24 mouse cellular contexts compared by ENCODE assay signal in genomic region chr3:27030067-27030857, GRCm38 (mm10).
"Had no signal": no experiment of that assay in that cellular context is flagged by ENCODE, and none has a peak within 500 bp of the region (broad histone marks: within the 10 kb centered on the region; RNA-seq: fewer than 3 reads in every experiment).

No protein-coding gene starts in this region.

- H3K27me3 ChIP-seq: heart, embryonic 13.5 days; heart, embryonic 15.5 days; hindbrain, embryonic 13.5 days; hindbrain, embryonic 15.5 days; kidney, embryonic 15.5 days had no signal

- DNase-seq: forebrain, postnatal 0 days; gastrocnemius, postnatal 14 days; gastrocnemius, postnatal 36 days; heart, adult 11 months; heart, adult 2 months; heart, postnatal 14 days; heart, postnatal 36 days; kidney, adult 11 months; kidney, adult 2 months; kidney, adult 9 months; kidney, postnatal 14 days; kidney, postnatal 36 days; liver had no signal

- ATAC-seq: forebrain, postnatal 0 days; hindbrain, postnatal 0 days; intestine, embryonic 16.5 days had no signal

- H3K4me1 ChIP-seq: heart, embryonic 13.5 days; heart, embryonic 15.5 days; hindbrain, embryonic 13.5 days; hindbrain, embryonic 15.5 days; kidney, embryonic 15.5 days had no signal

- H3K4me2 ChIP-seq: heart, embryonic 11.5 days; heart, embryonic 13.5 days; heart, embryonic 15.5 days; hindbrain, embryonic 13.5 days; hindbrain, embryonic 15.5 days; kidney, embryonic 15.5 days; liver, embryonic 11.5 days had no signal

- H3K4me3 ChIP-seq: heart, adult 2 months; heart, embryonic 13.5 days; heart, embryonic 15.5 days; hindbrain, embryonic 13.5 days; hindbrain, embryonic 15.5 days; kidney, embryonic 15.5 days; left cerebral cortex, adult 2 months had no signal

- H3K9ac ChIP-seq: forebrain, postnatal 0 days; heart, embryonic 13.5 days; heart, embryonic 15.5 days; hindbrain, embryonic 13.5 days; hindbrain, embryonic 15.5 days; kidney, embryonic 15.5 days had no signal

- H3K36me3 ChIP-seq: heart, embryonic 13.5 days; heart, embryonic 15.5 days; hindbrain, embryonic 13.5 days; hindbrain, embryonic 15.5 days; kidney, embryonic 15.5 days had no signal

- H3K27ac ChIP-seq: heart, adult 2 months; heart, embryonic 13.5 days; heart, embryonic 15.5 days; hindbrain, embryonic 13.5 days; hindbrain, embryonic 15.5 days; hindbrain, postnatal 0 days; kidney, embryonic 15.5 days; kidney, postnatal 0 days; left cerebral cortex, adult 2 months had no signal

- H3K9me3 ChIP-seq: heart, embryonic 15.5 days; hindbrain, embryonic 15.5 days; kidney, embryonic 15.5 days had no signal
